Mouse (Mus musculus): ENCODE results near the gene Gnaq. TPM values are rescaled to one million over a fixed set of nuclear protein-coding genes. Genes with fewer than 3 reads are reported as not detected.

Gene Gnaq
- total RNA-seq, 2 experiments from 2014 or later, result 22.5 to 23.0 TPM

- no peak for DNase-seq
- intact Hi-C loops (cut with DNase I), result no loop called here
Observed at GRCm38 (mm10) chr19:16186984-16187383, 54.4 kb downstream of the Gnaq start.

GRCm38 (mm10) chr19:16187952-16188351, 55.3 kb downstream of the Gnaq start:
- DNase-seq, result no peak
- intact Hi-C loops (cut with DNase I), result no loop called here

- DNase-seq, result no peak
- intact Hi-C loops (cut with DNase I), result no loop called here
Observed at GRCm38 (mm10) chr19:16189066-16189765, 56.6 kb downstream of the Gnaq start.

- peak in 1 of 2 experiments; percentile 31 for DNase-seq
- intact Hi-C loops (cut with DNase I), result loop anchor here (1.0 kb wide), 1 partner anchor 134 kb away; no protein-coding TSS in a partner anchor
Observed at GRCm38 (mm10) chr19:16198162-16198561, 65.5 kb downstream of the Gnaq start.

- intact Hi-C loops (cut with DNase I), result no loop called here
- no peak for DNase-seq
Observed at GRCm38 (mm10) chr19:16201356-16201755, 68.7 kb downstream of the Gnaq start.

- no peak for DNase-seq
- intact Hi-C loops (cut with DNase I), result no loop called here
Observed at GRCm38 (mm10) chr19:16204776-16205680, 72.4 kb downstream of the Gnaq start.

- intact Hi-C loops (cut with DNase I), result no loop called here
- DNase-seq, result no peak
Observed at GRCm38 (mm10) chr19:16209616-16210015, 77.0 kb downstream of the Gnaq start.

GRCm38 (mm10) chr19:16214946-16215345, 82.3 kb downstream of the Gnaq start:
- peak; percentile 74 to 77 for DNase-seq
- intact Hi-C loops (cut with DNase I), result loop anchor here (5.0 kb wide), 1 partner anchor 37 kb away; no protein-coding TSS in a partner anchor

GRCm38 (mm10) chr19:16215430-16216016, 82.9 kb downstream of the Gnaq start:
- DNase-seq, result no peak
- intact Hi-C loops (cut with DNase I), result loop anchor here (5.0 kb wide), 1 partner anchor 37 kb away; no protein-coding TSS in a partner anchor

- intact Hi-C loops (cut with DNase I), result loop anchor here (5.0 kb wide), 1 partner anchor 32 kb away; no protein-coding TSS in a partner anchor
Observed at GRCm38 (mm10) chr19:16219978-16220377, 87.3 kb downstream of the Gnaq start.

GRCm38 (mm10) chr19:16222526-16222925, 89.9 kb downstream of the Gnaq start:
- intact Hi-C loops (cut with DNase I), result loop anchor here (2.0 kb wide), 1 partner anchor 90 kb away; the partner anchor contains the start of gene Gnaq
- DNase-seq, result peak; percentile 33 to 39

More at GRCm38 (mm10) chr19:16219978-16220377, 87.3 kb downstream of the Gnaq start:
- no peak for DNase-seq

- DNase-seq, result no peak
- intact Hi-C loops (cut with DNase I), result loop anchor here (2.0 kb wide), 1 partner anchor 90 kb away; the partner anchor contains the start of gene Gnaq
Observed at GRCm38 (mm10) chr19:16223126-16223525, 90.5 kb downstream of the Gnaq start.

- intact Hi-C loops (cut with DNase I), result no loop called here
- no peak for DNase-seq
Observed at GRCm38 (mm10) chr19:16224831-16225230, 92.2 kb downstream of the Gnaq start.

- no peak for DNase-seq
- intact Hi-C loops (cut with DNase I), result no loop called here
Observed at GRCm38 (mm10) chr19:16231584-16231983, 99.0 kb downstream of the Gnaq start.

- no peak for DNase-seq
- intact Hi-C loops (cut with DNase I), result no loop called here
Observed at GRCm38 (mm10) chr19:16235594-16235993, 103.0 kb downstream of the Gnaq start.

- intact Hi-C loops (cut with DNase I), result no loop called here
Observed at GRCm38 (mm10) chr19:16237034-16237433, 104.4 kb downstream of the Gnaq start.

GRCm38 (mm10) chr19:16238072-16238471, 105.4 kb downstream of the Gnaq start:
- intact Hi-C loops (cut with DNase I), result no loop called here
- no peak for DNase-seq

More at GRCm38 (mm10) chr19:16237034-16237433, 104.4 kb downstream of the Gnaq start:
- no peak for DNase-seq

- intact Hi-C loops (cut with DNase I), result no loop called here
- DNase-seq, result no peak
Observed at GRCm38 (mm10) chr19:16238512-16238911, 105.9 kb downstream of the Gnaq start.

GRCm38 (mm10) chr19:16242708-16243107, 110.1 kb downstream of the Gnaq start:
- DNase-seq, result no peak
- intact Hi-C loops (cut with DNase I), result no loop called here

GRCm38 (mm10) chr19:16249025-16249424, 116.4 kb downstream of the Gnaq start:
- intact Hi-C loops (cut with DNase I), result loop anchor here (5.0 kb wide), 1 partner anchor 82 kb away; no protein-coding TSS in a partner anchor
- DNase-seq, result no peak

GRCm38 (mm10) chr19:16250921-16251320, 118.3 kb downstream of the Gnaq start:
- DNase-seq, result no peak

More at GRCm38 (mm10) chr19:16250921-16251320, 118.3 kb downstream of the Gnaq start:
- intact Hi-C loops (cut with DNase I), result loop anchor here (5.0 kb wide), 1 partner anchor 34 kb away; no protein-coding TSS in a partner anchor
